Mouse (Mus musculus): ENCODE data around the gene Casp3.

The Casp3 gene

DNA sequence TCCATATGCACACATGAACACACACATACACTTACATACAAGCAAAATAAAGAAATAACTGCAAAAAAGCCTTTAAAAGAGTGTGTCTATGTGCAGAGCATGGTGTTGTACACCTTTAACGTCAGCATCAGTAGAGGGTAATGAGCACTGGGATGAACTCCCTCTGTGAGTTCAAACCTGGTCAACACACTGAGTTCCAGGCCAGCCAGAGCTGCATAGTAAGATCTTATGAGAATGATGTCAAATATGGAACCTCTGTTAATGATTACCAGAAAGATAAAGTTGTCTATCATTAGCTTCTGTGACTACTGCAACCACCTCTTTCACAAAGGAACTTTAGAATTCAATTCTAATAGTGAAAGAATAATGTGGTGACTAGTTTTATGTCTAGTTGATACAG is 10.2 kb upstream of the Casp3 start:
- in situ Hi-C loops (cut with MseI, MboI): no loop called here

DNA sequence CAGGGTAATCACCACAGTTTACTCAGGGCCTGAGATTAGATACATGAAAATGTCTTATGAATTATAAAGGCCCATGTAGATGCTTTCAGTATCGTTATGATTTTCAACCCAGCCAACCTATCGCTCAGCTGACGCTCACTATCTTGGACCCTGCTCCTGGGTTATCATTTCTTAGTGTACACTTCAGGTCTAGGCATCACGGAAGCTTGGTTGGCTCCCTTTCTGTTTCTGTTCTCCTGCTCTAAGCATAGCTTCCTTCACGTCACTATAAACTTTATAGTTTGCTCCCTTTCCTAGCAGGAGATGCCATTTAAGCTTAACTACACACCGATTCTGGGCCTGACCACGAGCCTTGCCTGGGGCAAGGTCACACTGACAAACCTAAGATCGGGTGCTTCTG is 5.5 kb upstream of the Casp3 start:
- in situ Hi-C loops (cut with MseI, MboI): no loop called here

DNA sequence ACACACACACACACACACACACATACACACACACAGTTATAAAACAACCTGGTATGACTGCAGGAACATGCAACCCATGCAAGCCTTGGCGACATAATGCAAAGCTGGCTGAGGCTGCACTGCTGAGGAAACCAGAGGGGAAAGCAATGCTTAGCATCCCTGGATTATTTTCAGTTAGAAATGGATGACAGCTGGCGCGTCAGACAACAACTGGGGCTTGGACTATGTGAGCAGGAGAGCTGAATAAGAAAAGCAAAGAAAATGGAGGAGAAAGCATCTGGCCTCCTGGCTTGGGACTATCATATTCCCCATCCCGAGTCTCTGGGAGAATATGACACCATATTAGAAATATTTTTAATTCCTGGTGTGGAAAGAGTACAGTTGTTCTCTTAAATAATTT is 4.2 kb upstream of the Casp3 start:
- in situ Hi-C loops (cut with MseI, MboI): no loop called here

DNA sequence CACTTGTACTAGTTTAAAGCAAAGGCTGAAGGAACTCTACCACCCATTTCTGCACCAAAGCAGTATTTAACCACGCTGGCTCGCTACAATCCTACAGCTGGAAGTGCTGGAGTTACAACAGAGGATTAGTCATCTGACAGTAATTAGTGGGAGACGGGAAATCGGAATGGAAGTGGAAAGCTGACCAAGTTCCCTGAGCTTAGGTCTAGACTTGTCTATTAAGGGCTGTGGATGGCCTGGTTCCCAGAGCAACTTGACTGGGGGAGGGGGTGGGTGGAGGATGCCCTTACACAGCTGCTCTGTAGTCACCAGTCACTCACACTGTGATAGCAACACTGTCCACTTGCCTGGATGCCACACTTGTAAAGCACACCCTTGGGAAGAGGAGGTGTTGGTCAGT is 3.7 kb upstream of the Casp3 start:
- in situ Hi-C loops (cut with MseI, MboI): no loop called here

DNA sequence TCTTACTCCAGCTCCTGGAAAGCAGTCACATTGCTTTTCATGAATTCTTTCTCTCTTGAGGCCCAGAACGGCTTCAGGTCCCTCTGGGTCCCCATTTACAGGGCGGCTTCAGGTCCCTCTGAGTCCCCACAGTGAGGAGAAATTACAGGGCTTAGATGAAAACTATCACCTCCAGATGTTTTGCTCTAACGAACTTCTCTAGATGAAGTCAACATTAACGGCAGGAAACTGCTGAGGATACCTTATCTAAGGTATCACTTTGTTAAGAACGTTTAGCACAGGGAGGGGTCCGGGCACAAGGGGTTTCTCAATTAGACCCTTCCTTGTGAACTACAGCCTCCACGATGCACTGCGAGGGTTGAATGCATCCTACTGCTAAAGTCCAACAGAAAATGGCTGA is 1.2 kb upstream of the Casp3 start:
- in situ Hi-C loops (cut with MseI, MboI): no loop called here

DNA sequence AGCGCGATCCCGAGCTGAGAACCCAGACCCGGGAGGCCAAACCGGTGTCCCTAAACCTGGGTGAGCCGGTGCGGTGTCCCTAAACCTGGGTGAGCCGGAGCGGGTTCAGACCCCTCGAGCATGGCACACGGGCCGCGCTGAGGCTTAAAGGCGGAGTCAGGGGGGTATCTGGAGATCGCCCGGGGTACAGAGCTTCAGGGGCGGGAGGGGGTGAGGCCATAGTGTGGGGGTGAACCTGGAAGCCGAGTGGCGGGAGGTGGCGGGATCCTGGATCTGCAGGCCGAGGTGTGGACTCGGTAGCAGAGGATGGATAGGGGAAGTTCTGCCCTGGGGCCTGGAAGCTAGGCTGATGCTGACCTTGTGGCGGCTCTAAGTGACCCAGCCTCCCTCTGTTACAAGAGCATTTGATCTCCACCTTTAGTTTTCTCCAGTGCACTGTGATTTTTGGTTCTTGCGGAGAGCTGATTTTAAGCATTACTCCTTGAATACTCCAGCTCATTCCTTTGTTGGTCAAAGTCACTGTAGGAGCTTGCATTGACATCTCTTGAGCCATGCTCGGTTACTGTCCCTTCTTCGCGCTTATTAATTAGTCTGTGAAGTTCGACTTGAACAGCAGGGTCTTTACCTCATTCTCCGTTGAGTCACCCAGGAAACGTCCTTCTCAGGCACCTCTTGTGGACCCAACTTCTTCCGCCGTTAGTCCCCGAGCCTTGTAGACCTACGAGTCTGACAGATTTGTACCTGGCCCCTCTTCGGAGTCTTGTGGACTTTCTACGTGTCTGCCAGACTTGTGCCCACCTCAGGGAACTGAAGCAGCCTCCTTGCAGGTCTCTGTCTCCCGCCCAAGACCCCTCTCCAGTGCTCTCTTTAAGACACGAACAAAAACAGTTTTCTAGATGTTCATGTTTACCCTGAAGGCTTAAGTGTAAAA is 864 bp downstream of the Casp3 start:
- in situ Hi-C loops (cut with MseI, MboI): no loop called here

DNA sequence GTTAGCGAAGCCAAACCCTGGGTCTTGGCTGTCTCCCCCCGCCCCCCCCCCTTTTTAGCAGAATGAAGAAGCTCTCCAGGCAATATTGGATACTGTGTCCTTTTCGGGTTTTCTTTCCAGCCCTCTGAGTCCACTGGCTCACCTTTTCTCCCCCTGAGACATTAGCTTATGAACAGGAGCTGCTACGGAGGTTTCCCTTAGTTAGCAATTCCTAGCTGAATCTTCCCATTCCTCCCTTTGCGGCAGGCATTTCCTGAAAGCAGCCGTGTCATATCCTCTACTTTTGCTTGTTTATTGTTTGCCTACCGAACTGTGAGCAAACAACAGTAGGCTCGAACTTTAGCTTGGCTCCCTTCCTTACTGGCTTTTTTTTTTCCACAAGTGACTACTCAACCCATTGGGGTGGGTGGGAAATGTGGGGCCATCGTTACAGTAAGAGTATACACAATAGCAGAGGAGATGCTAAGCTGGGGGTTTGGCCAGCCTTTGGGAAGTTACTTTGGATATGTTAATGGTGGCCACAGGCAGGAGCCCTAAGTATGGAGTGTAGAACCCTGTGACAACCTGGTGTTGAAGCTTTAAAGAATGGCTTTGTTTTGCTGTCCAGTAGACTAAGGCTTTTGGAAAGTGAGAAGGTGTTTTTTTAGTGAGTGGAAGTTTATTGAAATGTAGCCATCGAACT is 1.7 kb downstream of the Casp3 start:
- in situ Hi-C loops (cut with MseI, MboI): no loop called here

DNA sequence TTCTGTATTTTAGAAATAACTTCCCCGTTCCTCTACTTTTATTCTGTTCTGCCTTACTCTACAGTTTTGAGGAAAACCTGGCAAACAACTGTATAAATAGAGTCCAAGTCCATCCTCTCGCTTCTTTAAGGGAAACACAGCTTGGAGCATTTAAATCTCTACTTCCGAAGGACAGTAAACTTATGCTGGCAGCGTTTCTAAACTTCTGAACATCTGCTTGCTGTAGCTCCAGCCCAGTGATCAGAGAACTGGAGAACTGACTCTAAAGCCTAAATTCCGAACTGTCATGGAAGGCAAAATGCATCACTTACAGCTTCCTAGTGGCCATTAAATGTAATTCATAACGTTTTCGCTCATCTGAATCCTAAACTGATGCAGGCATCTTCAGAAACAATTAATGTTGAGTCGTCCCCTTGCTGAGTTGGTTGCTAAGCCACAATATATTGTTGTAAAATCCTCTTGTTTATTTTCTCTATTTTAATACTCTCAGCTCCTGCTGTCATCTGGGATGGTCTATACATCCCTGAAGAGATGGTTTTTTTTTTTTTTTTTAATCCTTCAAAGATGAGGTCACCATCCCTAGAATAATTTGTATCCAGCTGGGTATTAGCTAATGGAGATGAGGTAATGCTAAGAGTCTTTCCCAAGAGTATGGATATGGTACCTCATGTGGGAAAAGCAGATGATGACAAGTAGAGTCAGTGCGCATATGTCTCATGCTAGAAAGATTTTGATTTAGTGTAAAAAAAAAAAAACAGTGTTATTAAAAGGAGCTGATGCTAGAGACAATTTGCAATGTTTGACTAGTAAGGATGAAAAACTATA is 5.6 kb downstream of the Casp3 start:
- in situ Hi-C loops (cut with MseI, MboI): no loop called here

DNA sequence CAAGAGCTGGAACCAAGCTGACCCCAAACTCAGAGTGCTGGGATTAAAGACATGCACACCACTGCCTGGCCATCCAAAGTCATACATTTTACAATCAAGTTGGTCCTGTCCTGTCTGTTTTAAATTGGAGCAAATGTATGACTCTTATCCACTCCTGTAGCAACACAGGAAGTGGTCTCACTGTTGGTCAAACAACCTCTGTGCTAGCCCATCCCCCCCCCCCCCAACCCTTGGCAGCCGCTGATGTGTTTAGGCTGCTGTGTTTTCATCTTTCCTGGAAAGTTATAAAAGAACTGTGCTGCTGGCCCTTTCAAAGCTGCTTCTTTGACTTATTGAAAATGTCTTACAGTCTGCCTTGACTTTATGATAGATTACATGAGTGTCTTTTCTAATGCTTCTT is 8.1 kb downstream of the Casp3 start:
- in situ Hi-C loops (cut with MseI, MboI): no loop called here

DNA sequence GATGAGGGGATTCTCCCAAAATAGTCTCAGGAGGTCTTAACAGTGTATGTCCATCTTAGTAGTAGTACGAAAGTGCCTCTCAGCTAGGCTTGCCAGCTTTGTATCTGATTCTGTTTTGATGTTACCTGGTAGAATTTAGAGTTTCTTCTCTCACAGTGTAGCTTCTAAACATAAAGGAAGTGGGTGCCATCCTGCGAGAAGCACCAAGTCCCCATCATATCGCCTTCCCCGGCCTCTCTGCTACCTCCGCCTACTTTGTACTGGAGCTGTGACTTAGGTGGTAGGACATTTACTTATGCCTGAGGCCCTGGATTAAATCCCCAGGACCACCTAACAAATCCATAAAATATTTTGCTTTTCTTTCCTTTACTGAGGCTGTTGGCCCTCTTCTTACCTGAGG is 9.6 kb downstream of the Casp3 start:
- in situ Hi-C loops (cut with MseI, MboI): no loop called here

DNA sequence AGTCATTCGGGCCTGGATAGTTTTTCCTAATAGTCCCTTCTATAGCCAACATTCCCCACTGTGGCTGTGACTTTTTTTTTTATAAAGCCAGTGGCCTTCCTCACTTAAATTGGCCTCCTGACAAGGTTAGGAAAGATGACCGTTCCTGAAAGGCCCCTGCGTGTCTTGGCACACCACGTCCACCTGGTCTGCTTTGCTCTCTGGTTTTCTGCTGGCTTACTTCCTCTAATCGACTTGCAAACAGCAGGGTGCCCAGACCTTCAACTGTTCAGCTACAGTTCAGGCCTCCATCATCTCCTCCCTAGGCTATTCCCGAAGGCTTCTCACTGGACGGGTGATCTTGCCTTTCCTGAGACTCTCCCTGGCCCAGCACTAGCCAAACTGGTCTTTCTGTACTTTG is 10.8 kb downstream of the Casp3 start:
- in situ Hi-C loops (cut with MseI, MboI): no loop called here

DNA sequence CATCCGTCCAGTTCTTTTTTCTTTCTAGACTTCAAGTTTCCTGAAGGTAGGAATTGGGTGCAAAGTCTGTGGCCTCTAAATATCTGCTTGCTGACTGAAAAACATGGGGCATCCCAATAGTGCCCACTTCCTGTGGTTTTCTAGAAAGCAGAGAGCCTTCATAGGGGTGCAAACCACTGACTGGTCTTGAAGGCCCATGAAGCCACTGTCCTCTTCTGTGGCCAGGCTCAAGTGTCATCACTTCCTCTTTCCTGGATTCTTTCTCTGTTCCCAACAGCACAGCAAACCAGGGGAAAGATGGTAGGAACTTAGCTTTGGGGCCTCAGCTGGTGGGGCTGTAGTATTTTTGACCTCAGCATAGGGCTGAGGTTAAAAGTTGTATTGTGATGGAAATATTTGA is 11.6 kb downstream of the Casp3 start:
- in situ Hi-C loops (cut with MseI, MboI): no loop called here

DNA sequence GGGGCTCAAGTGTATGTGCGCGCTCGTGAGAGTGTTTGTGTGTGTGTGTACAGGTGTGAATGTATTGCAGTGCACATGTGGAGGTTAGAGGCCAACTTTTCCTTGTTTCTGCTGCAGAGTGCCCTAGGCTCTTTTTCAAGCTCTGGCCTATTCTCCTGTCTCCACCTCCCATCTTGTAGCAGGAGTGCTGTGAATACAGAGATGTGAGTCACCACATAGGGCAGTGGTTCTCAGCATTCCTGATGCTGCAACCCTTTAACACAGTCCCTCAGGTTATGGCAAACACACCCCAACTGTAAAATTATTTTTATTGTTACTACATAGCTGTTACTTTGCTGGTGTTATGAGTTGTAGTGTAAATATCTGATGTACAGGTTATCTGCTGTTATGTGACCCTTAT is 13.3 kb downstream of the Casp3 start:
- in situ Hi-C loops (cut with MseI, MboI): no loop called here

DNA sequence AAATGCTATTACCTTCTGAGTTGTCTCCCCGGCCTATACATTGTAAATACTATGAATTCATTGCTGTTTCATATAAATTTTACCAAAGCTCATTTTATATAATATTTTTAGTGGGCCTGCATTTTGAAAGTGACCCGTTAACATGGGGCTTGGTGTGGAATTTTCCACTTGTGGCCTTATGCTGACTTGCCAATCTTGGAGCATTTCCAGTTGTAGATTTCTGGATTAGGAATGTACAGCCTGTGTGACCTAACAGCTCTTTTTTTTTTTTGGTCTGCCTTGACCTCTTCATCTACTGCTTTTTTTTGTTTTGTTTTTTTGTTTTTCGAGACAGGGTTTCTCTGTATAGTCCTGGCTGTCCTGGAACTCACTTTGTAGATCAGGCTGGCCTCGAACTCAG is 13.8 kb downstream of the Casp3 start:
- in situ Hi-C loops (cut with MseI, MboI): no loop called here

DNA sequence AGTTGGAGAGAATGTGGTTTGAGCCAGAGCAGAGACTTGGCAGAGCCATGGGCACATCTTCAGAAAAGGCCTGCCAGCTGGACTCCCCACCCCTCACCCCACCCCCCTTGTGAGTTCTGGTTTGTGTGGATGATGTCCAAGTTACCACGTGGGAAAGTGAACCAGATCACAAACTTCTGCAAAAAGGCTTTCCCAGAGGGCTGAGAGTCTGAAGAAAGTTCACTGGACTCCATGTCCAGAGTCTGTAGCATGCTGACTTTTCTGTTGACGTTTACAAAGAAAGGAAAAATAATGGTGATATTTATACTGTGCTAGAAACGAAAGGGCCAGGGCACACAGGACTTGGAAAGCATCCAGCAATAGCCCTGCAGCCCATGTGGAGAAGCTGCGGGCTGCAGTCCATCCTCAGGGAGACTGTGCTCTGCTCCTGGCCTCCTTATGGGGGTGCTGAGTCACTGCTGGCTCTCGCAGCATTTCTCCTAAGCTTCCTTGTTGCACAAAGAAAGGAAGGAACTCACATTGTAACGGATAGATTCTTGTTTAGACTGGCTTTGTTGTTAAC is 22.0 kb downstream of the Casp3 start:
- in situ Hi-C loops (cut with MseI, MboI): no loop called here

DNA sequence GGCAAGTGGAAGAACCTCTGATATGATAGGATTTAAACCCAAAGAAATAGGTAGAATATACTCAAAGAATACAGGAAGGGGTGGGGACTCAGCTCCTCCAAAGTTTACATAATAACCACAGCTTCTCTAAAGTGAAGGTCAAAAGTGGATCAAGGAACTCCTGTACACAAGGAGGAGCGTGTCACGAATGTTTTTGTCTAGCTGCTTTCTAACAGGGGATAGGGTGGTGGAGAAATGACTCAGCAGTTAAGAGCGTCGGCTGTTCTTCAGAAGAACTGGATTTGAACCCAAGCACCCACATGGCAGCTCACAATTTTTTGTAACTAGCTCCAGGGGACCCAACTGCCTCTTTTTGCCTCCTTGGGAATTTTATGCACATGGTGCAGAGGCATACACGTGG is 22.8 kb downstream of the Casp3 start:
- in situ Hi-C loops (cut with MseI, MboI): no loop called here

DNA sequence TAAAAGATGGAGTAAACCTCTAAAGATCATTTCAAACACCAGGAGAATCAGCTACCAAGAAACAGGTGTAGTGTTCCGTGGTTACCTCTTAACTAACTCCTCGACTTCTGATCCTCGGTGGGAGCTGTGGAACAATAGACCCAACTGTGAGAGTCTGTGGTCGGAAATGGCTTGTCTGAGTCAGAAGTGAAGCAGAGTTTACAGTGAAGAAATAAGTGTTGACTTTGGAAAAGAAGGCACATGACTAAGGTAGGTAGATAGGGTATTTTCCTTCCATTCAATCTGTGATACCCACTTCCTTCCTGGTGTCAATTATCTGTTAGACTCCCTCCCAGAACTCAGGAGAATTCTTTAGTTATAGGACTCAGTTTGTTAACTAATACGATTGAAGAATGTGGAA is 24.2 kb downstream of the Casp3 start:
- in situ Hi-C loops (cut with MseI, MboI): no loop called here

DNA sequence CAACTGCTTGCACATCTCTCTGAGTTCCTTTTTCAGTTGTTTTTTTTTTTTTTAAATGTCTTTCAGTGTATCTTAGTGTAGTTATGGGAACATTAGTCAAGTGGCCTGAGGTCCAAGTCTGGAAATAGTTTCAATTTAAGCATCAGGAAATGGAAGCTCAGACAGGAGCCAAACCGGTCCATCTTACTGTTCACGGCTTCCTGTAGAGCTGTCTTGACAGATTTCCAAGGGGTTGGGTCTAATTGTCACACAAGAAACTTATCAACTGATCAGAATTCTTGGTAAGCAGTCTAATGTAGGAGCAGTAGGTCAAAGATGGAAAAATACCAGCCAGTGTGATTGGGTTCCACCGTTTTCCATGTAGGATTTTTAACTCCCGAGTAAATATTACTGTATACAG is 31.3 kb downstream of the Casp3 start:
- in situ Hi-C loops (cut with MseI, MboI): no loop called here

DNA sequence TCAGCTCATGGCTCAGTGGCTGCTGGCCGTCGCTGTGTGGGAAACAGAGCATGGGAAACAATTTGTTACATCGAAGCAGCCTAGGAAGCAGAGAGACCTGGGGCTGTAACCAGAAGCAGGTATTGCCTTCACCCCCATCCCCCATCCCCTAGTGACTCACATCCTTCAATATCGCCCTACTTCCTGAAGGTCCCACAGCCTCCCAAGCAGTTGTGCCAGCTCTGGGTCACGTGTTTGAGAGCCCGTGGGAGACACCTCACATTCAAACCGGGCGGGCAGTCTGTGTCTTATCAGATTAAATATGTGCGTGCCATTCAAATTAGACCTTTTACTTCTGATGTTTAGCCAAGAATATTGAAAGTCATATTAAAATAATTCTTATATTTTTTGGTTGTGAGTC is 34.8 kb downstream of the Casp3 start:
- in situ Hi-C loops (cut with MseI, MboI): no loop called here

DNA sequence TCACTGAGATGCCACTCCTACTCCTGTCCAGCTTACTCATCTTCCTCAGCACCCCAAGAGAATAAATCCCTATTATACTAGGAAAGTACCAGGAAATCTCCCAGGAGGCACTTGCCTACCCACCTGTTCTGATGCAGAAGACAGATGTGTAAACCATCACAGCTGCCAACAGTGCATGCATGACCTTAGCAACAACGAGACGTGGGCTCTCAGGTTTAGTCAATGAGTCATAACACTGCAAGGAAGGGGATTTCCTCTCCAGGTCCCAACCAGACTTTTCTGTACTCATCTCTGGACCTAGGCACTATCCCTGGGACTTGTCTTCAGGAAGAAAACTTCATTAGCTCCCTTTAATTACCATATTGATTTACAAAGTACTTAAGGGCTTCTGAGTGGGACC is 38.8 kb downstream of the Casp3 start:
- in situ Hi-C loops (cut with MseI, MboI): no loop called here

DNA sequence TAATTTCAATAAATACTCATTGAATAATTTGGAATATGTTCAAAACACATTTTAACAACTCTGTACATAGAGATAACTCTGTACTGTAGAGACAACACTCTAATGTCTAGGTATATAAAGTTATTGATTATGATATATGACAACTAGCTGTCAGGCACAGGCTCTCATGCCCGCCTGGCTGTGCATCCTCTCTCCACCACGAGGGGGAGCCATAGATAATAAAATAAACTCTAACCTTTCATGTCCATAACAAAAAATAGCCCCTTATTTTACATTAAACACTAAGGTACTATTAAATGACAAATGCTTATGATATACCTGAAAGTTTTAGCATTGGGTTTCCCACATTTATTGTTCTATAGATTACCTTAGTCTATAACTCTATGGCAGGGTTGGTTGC is 54.4 kb downstream of the Casp3 start:
- in situ Hi-C loops (cut with MseI, MboI): loop anchor here in 1 of 2 experiments (5.0 kb wide), 1 partner anchor 281 kb away; no protein-coding TSS in a partner anchor
